Mouse (Mus musculus) T-helper 2 cell (primary cell): ENCODE measurements around the gene Rfc5.

ENCODE experiments used
- in situ Hi-C: fragments of 300-600 bp; cut with MboI, MseI; formaldehyde crosslinking; loops from one replicate; pipeline ENCODE4 v1.15.1; 2025; ENCODE audit warnings: high pct_unique_total_duplicates

Gene Rfc5

DNA sequence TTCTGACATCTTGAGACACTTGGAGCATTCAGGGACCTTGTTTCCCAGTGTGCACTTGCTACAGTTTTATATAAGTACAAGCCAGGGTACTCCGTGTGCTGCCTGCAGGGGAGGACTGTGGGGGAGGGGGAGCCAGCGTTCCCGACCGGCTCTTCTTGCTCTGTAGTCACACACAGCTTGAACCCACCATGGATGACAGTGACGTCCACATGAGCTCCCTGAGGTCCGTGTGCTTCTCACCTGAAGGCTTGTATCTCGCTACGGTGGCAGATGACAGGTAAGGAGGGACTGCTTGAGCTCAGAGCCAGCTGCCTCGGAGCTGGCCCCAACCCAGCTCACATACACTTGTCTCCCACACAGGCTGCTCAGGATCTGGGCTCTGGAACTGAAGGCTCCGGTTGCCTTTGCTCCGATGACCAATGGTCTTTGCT is 12.5 kb downstream of the Rfc5 start:
- in situ Hi-C loops, result no loop called here

DNA sequence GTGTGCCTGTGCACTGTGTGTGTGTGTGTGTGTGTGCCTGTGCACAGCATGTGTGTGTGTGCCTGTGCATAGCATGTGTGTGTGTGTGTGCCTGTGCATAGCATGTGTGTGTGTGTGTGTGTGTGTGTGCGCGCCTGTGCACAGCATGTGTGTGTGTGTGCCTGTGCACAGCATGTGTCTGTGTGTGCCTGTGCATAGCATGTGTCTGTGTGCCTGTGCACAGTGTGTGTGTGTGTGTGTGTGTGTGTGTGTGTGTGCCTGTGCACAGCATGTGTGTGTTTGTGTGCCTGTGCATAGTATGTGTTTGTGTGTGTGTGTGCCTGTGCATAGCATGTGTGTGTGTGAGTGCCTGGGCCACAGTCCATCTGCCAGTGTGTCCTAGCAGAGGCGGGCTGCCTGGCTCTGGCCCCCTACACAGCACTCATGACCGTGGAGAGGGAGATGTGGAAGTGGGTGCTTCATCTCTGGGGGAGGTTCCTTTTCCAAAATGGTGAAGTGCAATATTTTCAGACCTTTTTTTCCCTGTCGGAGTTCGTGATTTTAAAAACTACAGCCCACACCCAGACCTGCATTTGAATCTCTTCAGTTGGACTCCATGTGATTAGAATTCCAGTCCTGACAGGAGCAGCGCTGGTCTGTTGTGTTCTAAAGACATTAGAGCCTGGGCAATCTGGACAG is 14.3 kb downstream of the Rfc5 start:
- in situ Hi-C loops, result no loop called here

DNA sequence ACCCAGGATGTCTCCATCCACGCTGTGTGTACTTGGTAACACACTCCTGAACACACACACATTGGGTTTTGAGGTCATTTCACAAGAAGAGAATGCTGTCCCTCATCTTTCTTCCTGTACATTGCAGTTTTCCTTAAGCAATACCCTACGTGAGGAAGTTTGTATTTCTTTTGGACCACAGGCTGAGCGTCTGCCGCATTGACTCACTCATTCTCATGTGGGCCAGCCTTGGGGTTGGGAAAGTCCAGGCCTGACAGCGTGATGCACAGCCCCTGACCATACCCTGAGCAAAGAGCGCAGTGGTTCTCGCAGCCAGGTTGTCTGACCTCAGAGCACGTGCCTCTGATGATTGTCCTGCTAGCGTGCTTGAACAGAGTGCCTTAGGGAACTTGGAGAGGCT is 15.4 kb downstream of the Rfc5 start:
- in situ Hi-C loops, result no loop called here

DNA sequence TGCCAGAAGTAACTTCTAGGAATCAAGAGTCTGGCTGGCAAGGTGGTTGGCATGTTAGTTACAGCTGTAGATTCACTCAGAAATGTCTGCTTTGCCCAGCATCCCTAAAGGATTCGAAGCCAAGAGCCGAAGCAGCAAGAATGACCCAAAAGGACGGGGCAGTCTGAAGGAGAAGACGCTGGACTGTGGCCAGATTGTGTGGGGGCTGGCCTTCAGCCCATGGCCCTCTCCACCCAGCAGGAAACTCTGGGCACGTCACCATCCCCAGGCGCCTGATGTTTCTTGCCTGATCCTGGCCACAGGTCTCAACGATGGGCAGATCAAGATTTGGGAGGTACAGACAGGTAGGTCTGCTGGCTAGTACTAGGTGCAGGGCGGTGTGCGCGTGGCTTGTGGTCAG is 18.3 kb downstream of the Rfc5 start:
- in situ Hi-C loops, result no loop called here

- in situ Hi-C loops, result no loop called here
Observed at GRCm38 (mm10) chr5:117367206-117367605, 21.6 kb downstream of the Rfc5 start.

- in situ Hi-C loops, result no loop called here
Observed at GRCm38 (mm10) chr5:117365904-117366561, 22.8 kb downstream of the Rfc5 start.

- in situ Hi-C loops, result no loop called here
Observed at GRCm38 (mm10) chr5:117364821-117365220, 24.0 kb downstream of the Rfc5 start.

DNA sequence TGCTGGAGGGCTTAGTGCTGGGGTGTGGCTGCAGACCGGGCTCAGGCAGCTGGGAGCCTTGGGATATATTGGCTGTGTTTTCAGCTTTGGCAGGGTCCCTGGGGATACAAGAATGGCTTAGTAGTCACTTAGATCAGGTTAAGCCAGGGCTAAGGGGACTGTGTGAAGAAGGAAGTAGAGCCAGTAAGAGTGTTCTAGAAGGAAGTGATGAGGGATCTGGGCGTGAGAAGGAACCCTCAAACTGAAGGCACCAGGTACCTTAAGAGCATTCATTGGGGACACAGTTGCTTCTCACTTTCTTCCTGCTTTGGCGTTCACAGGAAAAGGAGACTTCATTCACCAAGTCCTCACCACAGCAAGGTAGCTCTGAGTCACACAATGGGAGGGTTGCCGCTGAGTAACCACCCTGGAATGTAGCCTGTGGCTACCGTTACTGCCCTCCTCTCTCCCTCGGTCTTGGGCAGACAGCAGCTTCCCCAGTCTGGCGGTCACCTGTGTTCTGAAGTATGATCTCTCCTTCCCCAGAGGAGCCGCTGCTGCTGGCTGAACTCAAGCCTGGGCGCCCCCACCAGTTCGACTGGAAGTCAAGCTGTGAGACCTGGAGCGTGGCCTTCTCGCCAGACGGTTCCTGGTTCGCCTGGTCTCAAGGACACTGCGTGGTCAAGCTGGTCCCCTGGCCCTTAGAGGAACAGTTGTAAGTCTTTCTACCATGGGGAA is 25.6 kb downstream of the Rfc5 start:
- in situ Hi-C loops, result no loop called here

DNA sequence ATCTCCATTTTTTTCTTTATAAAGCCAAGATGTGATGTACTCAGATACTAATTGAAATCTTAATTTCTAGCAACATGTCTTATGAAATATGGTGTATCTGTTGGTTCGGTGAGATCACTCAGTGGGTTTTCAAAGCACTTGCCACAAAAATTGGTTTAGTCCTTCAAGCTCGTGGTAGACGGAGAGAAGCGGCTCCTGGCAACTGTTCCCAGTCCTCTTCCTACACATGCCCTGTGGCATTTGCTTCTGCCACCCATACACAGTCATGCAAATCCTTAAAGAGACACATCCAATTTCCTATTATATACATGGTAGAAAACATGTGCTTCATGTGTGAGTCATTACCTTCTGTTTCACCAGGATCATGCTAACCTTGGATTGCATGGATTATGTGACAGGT is 27.3 kb downstream of the Rfc5 start:
- in situ Hi-C loops, result no loop called here

DNA sequence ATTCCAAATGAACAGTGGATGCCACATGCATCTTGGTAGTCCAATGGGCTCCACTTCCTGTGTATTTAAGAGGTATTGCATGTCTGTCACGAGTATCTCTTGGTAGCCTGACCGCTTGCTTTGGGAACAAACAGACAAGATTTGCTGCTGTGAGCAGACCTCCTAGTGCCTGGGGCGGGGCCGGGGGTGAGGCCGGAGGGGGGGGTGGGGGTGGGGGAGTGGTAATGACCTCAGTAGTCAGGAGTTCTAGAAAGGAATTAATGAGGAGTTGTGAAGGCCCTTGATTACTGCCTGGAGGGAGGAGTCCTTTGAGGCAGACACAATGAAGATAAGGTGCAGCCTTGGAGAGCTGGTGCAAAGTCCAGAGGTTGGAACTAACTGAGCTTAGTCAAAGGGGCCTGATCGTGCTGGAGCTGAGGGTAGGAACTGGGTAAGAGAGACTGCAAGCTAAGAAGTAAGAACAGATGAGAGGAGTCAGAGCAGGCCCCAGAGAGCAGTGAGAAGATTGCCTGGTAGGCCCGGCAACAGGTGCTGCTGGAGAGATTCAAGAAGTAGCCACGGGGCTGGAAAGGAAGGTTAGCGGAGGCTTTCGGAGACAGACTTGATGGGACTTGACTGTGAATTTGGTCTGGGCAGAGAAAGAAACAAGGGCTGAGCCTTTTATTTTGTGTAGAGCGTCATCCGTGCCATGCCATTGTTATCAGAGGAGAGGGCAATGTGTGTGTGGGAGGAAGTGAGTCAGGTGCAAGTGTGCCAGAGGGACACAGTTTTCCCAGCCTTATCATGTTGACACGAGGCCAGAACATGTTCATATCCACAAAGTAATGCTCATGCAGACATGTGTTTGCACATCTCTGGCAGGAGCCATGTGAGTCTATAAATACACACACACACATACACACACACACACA is 28.0 kb downstream of the Rfc5 start:
- in situ Hi-C loops, result no loop called here

- in situ Hi-C loops, result no loop called here
Observed at GRCm38 (mm10) chr5:117360228-117360515, 28.7 kb downstream of the Rfc5 start.

DNA sequence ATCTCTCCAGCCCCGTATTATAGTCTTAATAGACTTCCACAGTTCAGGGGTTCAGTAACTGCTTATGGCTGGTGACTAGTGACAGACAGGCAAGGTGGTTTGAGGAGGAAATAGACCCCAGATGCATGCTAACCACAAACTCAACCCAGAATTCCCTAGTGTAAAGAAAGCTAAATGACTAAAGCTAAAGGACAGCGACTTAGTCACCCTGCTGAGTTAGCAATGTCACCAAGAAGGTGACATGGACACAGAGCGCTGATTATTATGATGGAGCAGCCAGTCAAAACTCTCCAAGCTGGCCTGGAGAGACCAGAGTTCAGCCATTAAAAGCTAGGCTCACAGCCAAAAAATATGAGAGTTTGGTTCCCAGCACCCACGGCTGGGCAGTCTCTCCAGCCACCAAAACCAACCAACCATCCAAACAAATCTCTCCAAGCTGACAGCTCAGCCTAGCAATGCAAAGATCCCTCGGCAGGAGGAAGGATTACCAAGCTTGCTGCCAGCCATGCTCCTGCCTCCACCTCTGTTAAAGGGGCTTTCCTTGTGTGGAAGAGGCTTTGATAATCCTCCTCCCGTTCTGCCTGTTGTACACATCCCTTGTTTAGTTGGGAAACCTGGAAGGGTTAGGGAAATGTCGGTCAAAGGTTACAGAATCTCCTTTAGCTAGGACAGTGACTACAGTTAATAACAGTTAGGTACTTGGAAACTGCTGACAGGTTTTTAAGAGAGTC is 29.2 kb downstream of the Rfc5 start:
- in situ Hi-C loops, result no loop called here

DNA sequence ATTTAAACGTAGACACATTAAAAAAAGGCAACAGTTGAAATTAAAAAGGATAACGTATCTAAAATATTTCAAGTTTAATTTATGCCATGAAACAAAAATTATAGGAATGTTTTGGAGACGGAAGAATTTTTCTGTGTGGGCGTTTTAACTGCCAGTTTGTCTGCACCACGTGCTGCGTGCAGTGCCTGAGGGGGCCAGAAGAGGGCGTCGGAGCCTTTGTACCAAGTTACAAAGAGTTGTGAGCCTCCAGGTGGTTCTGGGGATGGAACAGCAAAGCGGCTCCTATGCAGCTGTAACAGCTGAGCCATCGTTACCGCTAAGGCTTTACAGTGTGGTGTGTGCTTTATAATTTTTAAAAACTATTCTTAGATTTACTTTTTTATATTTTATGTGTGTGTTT is 30.1 kb downstream of the Rfc5 start:
- in situ Hi-C loops, result no loop called here

GRCm38 (mm10) chr5:117358248-117358630 is 30.6 kb downstream of the Rfc5 start:
- in situ Hi-C loops, result no loop called here

- in situ Hi-C loops, result no loop called here
Observed at GRCm38 (mm10) chr5:117357478-117358247, 31.2 kb downstream of the Rfc5 start.

DNA sequence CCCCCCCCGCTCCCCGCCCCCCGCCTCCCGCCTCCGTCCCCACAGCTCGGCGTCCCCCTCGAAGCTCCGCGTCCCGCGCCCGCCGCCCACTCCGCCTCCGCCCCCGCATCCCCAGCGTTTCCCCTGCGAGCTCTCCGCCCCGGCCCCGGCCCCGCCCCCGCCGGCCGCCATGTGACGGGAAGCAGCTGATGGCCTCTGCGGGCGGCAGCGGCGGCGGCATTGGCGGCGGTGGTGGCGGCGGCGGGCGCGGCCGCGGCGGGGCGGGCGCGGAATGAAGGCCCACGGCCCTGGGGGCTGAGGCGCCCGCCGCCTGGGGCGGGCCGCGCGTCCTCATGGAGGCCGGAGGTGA is 31.7 kb downstream of the Rfc5 start, which contains the start of gene Wsb2:
Wsb2 (plus strand) TSS at position 176 of the 349 bp plus-strand sequence.
- in situ Hi-C loops, result no loop called here

DNA sequence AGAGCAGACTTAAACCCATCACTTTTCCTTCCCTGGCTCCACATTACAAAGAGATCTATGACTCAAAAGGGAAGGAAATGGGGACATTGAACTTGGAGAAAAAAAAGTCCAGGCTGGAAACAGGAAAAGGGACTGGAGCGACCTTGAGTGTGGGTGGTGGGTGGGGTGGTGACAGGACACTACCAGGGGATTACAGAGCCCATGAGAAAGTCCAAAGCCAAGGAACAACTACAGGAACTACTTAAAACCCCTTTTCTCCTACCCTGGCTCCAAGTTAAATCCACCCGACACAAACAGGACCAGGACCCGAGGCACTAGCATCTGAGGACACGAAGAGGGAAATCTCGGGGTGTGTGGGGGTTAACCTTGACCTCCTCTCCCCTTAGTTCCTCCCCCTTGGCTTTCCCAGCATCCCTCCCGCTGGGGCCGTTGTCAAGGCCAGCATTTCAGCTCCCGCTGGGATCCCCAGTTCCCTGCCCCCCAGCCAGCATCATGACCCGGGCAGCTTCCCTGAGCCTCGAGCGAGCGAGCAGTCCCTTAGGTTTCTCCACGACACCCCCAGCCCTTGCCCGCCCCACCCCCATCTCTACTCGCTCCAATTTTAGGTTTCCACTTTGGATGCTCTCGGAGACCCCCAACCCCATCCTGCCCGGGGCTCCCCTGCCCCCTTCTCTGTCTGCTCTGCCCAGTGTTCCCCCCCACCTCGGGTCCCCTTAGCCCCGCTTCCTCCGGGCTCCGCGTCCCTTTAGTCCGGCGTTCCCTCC is 32.3 kb downstream of the Rfc5 start:
- in situ Hi-C loops, result no loop called here

DNA sequence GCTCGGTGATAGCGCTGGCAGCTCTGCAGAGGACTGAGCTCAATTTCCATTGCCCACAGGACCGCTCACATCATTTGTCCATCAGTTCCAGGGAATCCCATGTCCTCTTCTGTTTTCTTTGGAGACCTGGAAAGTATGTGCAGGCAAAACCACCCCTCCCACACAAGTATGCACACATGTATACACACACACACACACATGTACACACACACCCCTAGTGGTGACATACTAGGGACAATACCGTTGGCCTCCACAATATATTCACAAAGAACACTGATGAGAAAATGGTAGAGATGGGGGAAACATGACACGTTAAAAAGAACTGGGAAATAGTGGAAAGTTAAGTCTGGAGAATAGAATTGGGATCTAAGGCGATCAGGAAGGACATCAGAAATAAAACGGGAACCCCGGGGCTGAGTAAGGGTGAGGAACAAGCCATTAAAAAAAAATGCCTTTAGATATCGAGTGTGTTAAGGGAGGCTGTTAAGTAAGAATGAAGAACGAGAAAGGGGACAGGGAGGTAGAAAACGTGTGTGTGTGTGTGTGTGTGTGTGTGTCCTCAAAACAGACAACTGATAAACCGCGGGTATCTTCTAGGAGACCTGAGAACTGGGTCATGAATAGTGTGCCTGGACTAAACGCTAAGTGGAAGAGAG is 33.1 kb downstream of the Rfc5 start:
- in situ Hi-C loops, result no loop called here

DNA sequence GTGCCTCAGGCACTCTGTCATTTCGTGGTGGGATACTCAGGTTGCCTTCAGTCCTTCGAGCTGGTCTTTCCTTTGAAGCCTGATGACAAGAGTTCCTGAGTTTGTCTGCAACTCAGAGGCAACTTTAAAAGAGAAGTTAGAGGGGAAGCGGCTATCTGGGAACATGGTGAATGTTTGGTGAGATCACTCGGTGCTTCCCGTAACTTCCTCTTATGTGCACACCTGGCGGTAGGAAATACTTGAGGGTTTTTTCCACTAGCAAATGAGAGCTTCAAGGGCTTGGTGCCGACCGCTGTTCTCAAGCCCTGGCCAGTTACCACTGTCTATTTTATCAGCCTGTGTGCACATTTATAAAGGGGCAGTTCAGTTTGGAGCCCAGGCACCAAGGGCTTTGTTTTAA is 34.7 kb downstream of the Rfc5 start:
- in situ Hi-C loops, result loop anchor here (5.0 kb wide), 1 partner anchor 1342 kb away; no protein-coding TSS in a partner anchor
